In genomic region chr6:116086036-116086435, GRCm38 (mm10) we compare ENCODE assay signal across 22 mouse cellular contexts.
"Had no signal": no experiment of that assay in that cellular context is flagged by ENCODE, and none has a peak within 500 bp of the region (broad histone marks: within the 10 kb centered on the region; RNA-seq: fewer than 3 reads in every experiment).

No protein-coding gene starts in this region.

- DNase-seq: kidney, adult 11 months; kidney, postnatal 10 days; kidney, postnatal 4 days; left cerebral cortex, postnatal 4 days; lung, embryonic 14.5 days; lung, postnatal 36 days; right cerebral cortex, adult 18-20 months; right cerebral cortex, postnatal 14 days; right cerebral cortex, postnatal 4 days; thymus, adult 2 months; thymus, postnatal 14 days; thymus, postnatal 4 days had no signal

- H3K36me3 ChIP-seq: limb, embryonic 12.5 days; limb, embryonic 15.5 days; midbrain, embryonic 10.5 days; midbrain, embryonic 13.5 days had no signal

- H3K27ac ChIP-seq: hindbrain, embryonic 14.5 days; hindbrain, postnatal 0 days; limb, embryonic 12.5 days; limb, embryonic 15.5 days; midbrain, embryonic 10.5 days; midbrain, embryonic 13.5 days; stomach, postnatal 0 days had no signal

- H3K4me1 ChIP-seq: limb, embryonic 12.5 days; limb, embryonic 15.5 days; midbrain, embryonic 10.5 days had no signal

- H3K9me3 ChIP-seq: limb, embryonic 12.5 days; limb, embryonic 15.5 days; megakaryocyte, embryonic 14.5 days; midbrain, embryonic 10.5 days; midbrain, embryonic 13.5 days had no signal

- H3K27me3 ChIP-seq: limb, embryonic 12.5 days; limb, embryonic 15.5 days; megakaryocyte, embryonic 14.5 days; midbrain, embryonic 13.5 days had no signal

- H3K4me2 ChIP-seq: hindbrain, embryonic 14.5 days; limb, embryonic 12.5 days; limb, embryonic 15.5 days; lung, embryonic 14.5 days; midbrain, embryonic 13.5 days had no signal

- H3K4me3 ChIP-seq: limb, embryonic 12.5 days; limb, embryonic 15.5 days; megakaryocyte, embryonic 14.5 days; midbrain, embryonic 10.5 days; midbrain, embryonic 13.5 days had no signal

- ATAC-seq: hindbrain, postnatal 0 days; inflammation-experienced regulatory T-cells, adult 6 months; lung, postnatal 0 days; midbrain, embryonic 13.5 days had no signal

- H3K9ac ChIP-seq: hindbrain, embryonic 14.5 days; limb, embryonic 12.5 days; limb, embryonic 15.5 days; lung, embryonic 14.5 days; midbrain, embryonic 13.5 days had no signal
